8 mouse cellular contexts compared by ENCODE assay signal in genomic region chr6:38492550-38492949, GRCm38 (mm10). TPM values are rescaled to one million over a fixed set of nuclear protein-coding genes. Genes with fewer than 3 reads are reported as not detected.
DNase-seq lines count a peak whose midpoint lies in the region; ATAC-seq and TF ChIP-seq lines count a peak whose summit lies in the region.

No protein-coding gene starts in this region.

- TF ChIP-seq CTCF in kidney, postnatal 0 days (IDR thresholded peaks at IDR 0.05; ENCODE audit: low read depth), result peak; percentile 83

- H3K4me3 ChIP-seq in hindbrain, embryonic 14.5 days (replicated peaks; ENCODE audit: low read length), result no peak overlapping the region
- H3K4me3 ChIP-seq in hindbrain, embryonic 16.5 days (ENCODE audit: low read length), result no peak overlapping the region
- no peak overlapping the region for H3K4me3 ChIP-seq in kidney, postnatal 0 days (replicated peaks; ENCODE audit: low read depth, low read length)
- H3K4me3 ChIP-seq in neural tube, embryonic 11.5 days (ENCODE audit: low read depth, low read length), result no peak overlapping the region

- no peak for ATAC-seq in hindbrain, embryonic 14.5 days (ENCODE audit: low FRiP score)
- no peak for ATAC-seq in hindbrain, embryonic 16.5 days
- ATAC-seq in kidney, postnatal 0 days (replicated peaks; ENCODE audit: low FRiP score, low read depth), result no peak
- no peak for ATAC-seq in neural tube, embryonic 11.5 days (ENCODE audit: insufficient read depth, low FRiP score, low TSS enrichment)
- ATAC-seq in frontal cortex, adult (ENCODE audit: low TSS enrichment), result no peak

- no peaks in the 10 kb centered on the region for H3K9me3 ChIP-seq in hindbrain, embryonic 14.5 days (ENCODE audit: control insufficient read depth, low read length)
- H3K9me3 ChIP-seq in hindbrain, embryonic 16.5 days (ENCODE audit: control insufficient read depth, low read length), result no peaks in the 10 kb centered on the region
- H3K9me3 ChIP-seq in kidney, postnatal 0 days (replicated peaks; ENCODE audit: low read length), result no peaks in the 10 kb centered on the region
- no peaks in the 10 kb centered on the region for H3K9me3 ChIP-seq in neural tube, embryonic 11.5 days (ENCODE audit: control insufficient read depth, low read length)

- DNase-seq in hindbrain, embryonic 14.5 days (ENCODE audit: low spot score), result peak; percentile 46
- DNase-seq in CD4-positive helper T cell, adult 2 months (ENCODE audit: low read depth, low spot score), result peak; percentile 59
- DNase-seq in WW6 (ENCODE audit: low read depth, low spot score), result peak; percentile 16
- peak; percentile 40 to 42 for DNase-seq in cerebellum, postnatal 36 days
- DNase-seq in kidney, postnatal 0 days (ENCODE audit: low spot score), result peak; percentile 54
- peak; percentile 36 for DNase-seq in neural tube, embryonic 11.5 days (ENCODE audit: low spot score)

- no peaks in the 10 kb centered on the region for H3K27me3 ChIP-seq in hindbrain, embryonic 14.5 days (ENCODE audit: control insufficient read depth, insufficient read depth, low read length)
- no peaks in the 10 kb centered on the region for H3K27me3 ChIP-seq in hindbrain, embryonic 16.5 days (replicated peaks; ENCODE audit: control insufficient read depth, insufficient read depth, low read length)
- H3K27me3 ChIP-seq in kidney, postnatal 0 days (ENCODE audit: insufficient read depth, low read length), result no peaks in the 10 kb centered on the region
- no peaks in the 10 kb centered on the region for H3K27me3 ChIP-seq in neural tube, embryonic 11.5 days (ENCODE audit: control insufficient read depth, insufficient read depth, low read length)

- peaks cover 75% of the 10 kb centered on the region for H3K36me3 ChIP-seq in hindbrain, embryonic 14.5 days (replicated peaks; ENCODE audit: control insufficient read depth, insufficient read depth)
- peaks cover 24% of the 10 kb centered on the region for H3K36me3 ChIP-seq in hindbrain, embryonic 16.5 days (ENCODE audit: control insufficient read depth, insufficient read depth, low read length)
- peaks cover 27% of the 10 kb centered on the region for H3K36me3 ChIP-seq in kidney, postnatal 0 days (ENCODE audit: insufficient read depth, low read length)
- H3K36me3 ChIP-seq in neural tube, embryonic 11.5 days (ENCODE audit: control insufficient read depth, insufficient read depth, low read length), result peaks cover 6% of the 10 kb centered on the region

- H3K9ac ChIP-seq in hindbrain, embryonic 14.5 days, result no peak overlapping the region
- H3K9ac ChIP-seq in hindbrain, embryonic 16.5 days (ENCODE audit: low read depth, low read length), result no peak overlapping the region
- no peak overlapping the region for H3K9ac ChIP-seq in kidney, postnatal 0 days (ENCODE audit: low read depth, low read length)
- H3K9ac ChIP-seq in neural tube, embryonic 11.5 days (ENCODE audit: low read length), result no peak overlapping the region

- no peaks in the 10 kb centered on the region for H3K4me1 ChIP-seq in hindbrain, embryonic 14.5 days (replicated peaks; ENCODE audit: control insufficient read depth, insufficient read depth, low read length)
- no peaks in the 10 kb centered on the region for H3K4me1 ChIP-seq in hindbrain, embryonic 16.5 days (ENCODE audit: control insufficient read depth, insufficient read depth, low read depth, low read length)
- no peaks in the 10 kb centered on the region for H3K4me1 ChIP-seq in kidney, postnatal 0 days (replicated peaks; ENCODE audit: insufficient read depth, low read length)
- no peaks in the 10 kb centered on the region for H3K4me1 ChIP-seq in neural tube, embryonic 11.5 days (ENCODE audit: control insufficient read depth, insufficient read depth, low read length)

- no peak overlapping the region for H3K4me2 ChIP-seq in hindbrain, embryonic 14.5 days (replicated peaks)
- H3K4me2 ChIP-seq in hindbrain, embryonic 16.5 days (ENCODE audit: low read length), result no peak overlapping the region
- no peak overlapping the region for H3K4me2 ChIP-seq in kidney, postnatal 0 days (ENCODE audit: low read length)
- no peak overlapping the region for H3K4me2 ChIP-seq in neural tube, embryonic 11.5 days (ENCODE audit: low read depth)

- H3K27ac ChIP-seq in hindbrain, embryonic 14.5 days, result no peak overlapping the region
- no peak overlapping the region for H3K27ac ChIP-seq in hindbrain, embryonic 16.5 days (ENCODE audit: low read depth, low read length)
- no peak overlapping the region for H3K27ac ChIP-seq in kidney, postnatal 0 days
- no peak overlapping the region for H3K27ac ChIP-seq in neural tube, embryonic 11.5 days (ENCODE audit: low read depth, low read length)

- 86% methylated on average over 3 of the region's 3 CpGs for WGBS in hindbrain, embryonic 14.5 days
- WGBS in hindbrain, embryonic 16.5 days, result 76% methylated on average over 3 of the region's 3 CpGs
- WGBS in kidney, postnatal 0 days, result 90% methylated on average over 3 of the region's 3 CpGs
- WGBS in neural tube, embryonic 11.5 days, result 80% methylated on average over 3 of the region's 3 CpGs

RNA-seq across cellular contexts. Expression of gene Fmc1, which starts 40.8 kb away (rescaled TPM):
- 195 and 213 TPM in 2 replicates for polyA plus RNA-seq in hindbrain, embryonic 14.5 days (2014; fragmentation: Nextera tagmentation; extraction: Ambion mirVana)
- 183 and 225 TPM in 2 replicates for polyA plus RNA-seq in hindbrain, embryonic 16.5 days (2015; fragmentation: Nextera tagmentation; extraction: Ambion mirVana)
- 260 and 288 TPM in 2 replicates for polyA plus RNA-seq in kidney, postnatal 0 days (2015; fragmentation: Nextera tagmentation; extraction: Ambion mirVana)
- polyA plus RNA-seq in neural tube, embryonic 11.5 days (2014; fragmentation: Nextera tagmentation; extraction: Ambion mirVana), result 106 and 122 TPM in 2 replicates

RNA-seq across cellular contexts. Expression of gene Luc7l2, which starts 58.6 kb away (rescaled TPM):
- polyA plus RNA-seq in hindbrain, embryonic 14.5 days (2014; fragmentation: Nextera tagmentation; extraction: Ambion mirVana), result 34.1 and 49.3 TPM in 2 replicates
- 31.9 and 33.5 TPM in 2 replicates for polyA plus RNA-seq in hindbrain, embryonic 16.5 days (2015; fragmentation: Nextera tagmentation; extraction: Ambion mirVana)
- polyA plus RNA-seq in kidney, postnatal 0 days (2015; fragmentation: Nextera tagmentation; extraction: Ambion mirVana), result 29.9 and 33.4 TPM in 2 replicates
- polyA plus RNA-seq in neural tube, embryonic 11.5 days (2014; fragmentation: Nextera tagmentation; extraction: Ambion mirVana), result 32.7 and 35.6 TPM in 2 replicates

RNA-seq across cellular contexts. Expression of gene Ubn2, which starts 58.8 kb away (rescaled TPM):
- 16.3 and 21.3 TPM in 2 replicates for polyA plus RNA-seq in hindbrain, embryonic 14.5 days (2014; fragmentation: Nextera tagmentation; extraction: Ambion mirVana)
- polyA plus RNA-seq in hindbrain, embryonic 16.5 days (2015; fragmentation: Nextera tagmentation; extraction: Ambion mirVana), result 14.6 and 16.3 TPM in 2 replicates
- polyA plus RNA-seq in kidney, postnatal 0 days (2015; fragmentation: Nextera tagmentation; extraction: Ambion mirVana), result 8.1 and 8.3 TPM in 2 replicates
- 20.0 TPM in 2 replicates for polyA plus RNA-seq in neural tube, embryonic 11.5 days (2014; fragmentation: Nextera tagmentation; extraction: Ambion mirVana)
